Mouse (Mus musculus) lung, embryonic 14.5 days (tissue): ENCODE measurements around the gene Mark3. TPM values are rescaled to one million over a fixed set of nuclear protein-coding genes. Genes with fewer than 3 reads are reported as not detected.

Experiments used
- ATAC-seq: fragments of 200-750 bp; cut with Nextera tagmentation; 2 replicates; pipeline ENCODE4 v1.8.0; 2017; ENCODE audit warnings: mild to moderate bottlenecking, moderate TSS enrichment, moderate library complexity; ENCODE audit not compliant: insufficient read depth
- DNase-seq: peaks from one replicate; pipeline ENCODE4 v3.0.0-alpha.2; 2015
- H3K27ac ChIP-seq: fragments of 300-500 bp; sonication (generic); 2 replicates; pipeline ENCODE4 v1.5.1; 2014; ENCODE audit warnings: low read depth, mild to moderate bottlenecking, moderate library complexity
- H3K27me3 ChIP-seq: fragments of 300-500 bp; sonication (generic); 2 replicates; pipeline ENCODE4 v1.6.1; 2014; ENCODE audit warnings: low read length, control low read depth; ENCODE audit not compliant: insufficient read depth
- H3K36me3 ChIP-seq: fragments of 300-500 bp; sonication (generic); 2 replicates; pipeline ENCODE4 v1.6.1; 2014; ENCODE audit warnings: control low read depth; ENCODE audit not compliant: insufficient read depth
- H3K4me1 ChIP-seq: fragments of 300-500 bp; sonication (generic); 2 replicates; pipeline ENCODE4 v1.6.1; 2014; ENCODE audit warnings: antibody characterized with exemption, control low read depth; ENCODE audit not compliant: insufficient read depth
- H3K4me2 ChIP-seq: fragments of 300-500 bp; sonication (generic); 2 replicates; pipeline ENCODE4 v1.6.1; 2014; ENCODE audit warnings: mild to moderate bottlenecking
- H3K4me3 ChIP-seq: fragments of 300-500 bp; sonication (generic); 2 replicates; pipeline ENCODE4 v1.5.1; 2014; ENCODE audit warnings: low read depth, low read length
- H3K9ac ChIP-seq: fragments of 300-500 bp; sonication (generic); 2 replicates; pipeline ENCODE4 v1.6.1; 2014
- H3K9me3 ChIP-seq: fragments of 300-500 bp; sonication (generic); 2 replicates; pipeline ENCODE4 v1.6.1; 2016; ENCODE audit warnings: low read depth, low read length, control low read depth
- CTCF ChIP-seq: IDR thresholded peaks from 2 replicates; pipeline ENCODE4 v1.5.1; 2016; ENCODE audit warnings: antibody characterized with exemption, low read depth
- WGBS: fragments of 180-500 bp; shearing (Covaris S2); extraction: QIAGEN DNeasy Blood & Tissue Kit; methylation state at CpG from one replicate; pipeline ENCODE4 v1.1.7; 2014; 5-methylcytosine and 5-hydroxymethylcytosine counted together
- polyA plus RNA-seq: library from polyadenylated mRNA; unstranded; fragments of >200 nt; fragmentation: Nextera tagmentation; extraction: Ambion mirVana; gene quantifications from 2 replicates; pipeline ENCODE4 v1.2.1, GENCODE M21; 2014

Mark3 gene
- polyA plus RNA-seq, 1 experiment from 2014 or later = 62.0 TPM

GRCm38 (mm10) chr12:111696239-111696638, 121.9 kb downstream of the Mark3 start:
- no peak overlapping the region for H3K27ac ChIP-seq
- 32% methylated on average over 6 of the region's 6 CpGs for WGBS
- no peak overlapping the region for H3K4me3 ChIP-seq
- H3K4me2 ChIP-seq = no peak overlapping the region
- peak; percentile 93 for DNase-seq
- no peak for ATAC-seq
- H3K9ac ChIP-seq = no peak overlapping the region
- no peaks in the 10 kb centered on the region for H3K36me3 ChIP-seq
- no peaks in the 10 kb centered on the region for H3K27me3 ChIP-seq
- peak; percentile 88 for TF ChIP-seq CTCF
- H3K4me1 ChIP-seq = peaks cover 28% of the 10 kb centered on the region
- H3K9me3 ChIP-seq = no peaks in the 10 kb centered on the region

GRCm38 (mm10) chr12:111697708-111698107, 123.4 kb downstream of the Mark3 start:
- ATAC-seq (no peak), DNase-seq (no peak)
- H3K4me3 ChIP-seq = no peak overlapping the region
- H3K27me3 ChIP-seq = no peaks in the 10 kb centered on the region
- H3K4me2 ChIP-seq = no peak overlapping the region
- peaks cover 22% of the 10 kb centered on the region for H3K4me1 ChIP-seq
- 55% methylated on average over 4 of the region's 4 CpGs for WGBS
- no peaks in the 10 kb centered on the region for H3K9me3 ChIP-seq
- no peaks in the 10 kb centered on the region for H3K36me3 ChIP-seq
- no peak overlapping the region for H3K27ac ChIP-seq
- H3K9ac ChIP-seq = no peak overlapping the region
- no peak for TF ChIP-seq CTCF

GRCm38 (mm10) chr12:111698346-111698913, 124.1 kb downstream of the Mark3 start:
- no peak overlapping the region for H3K4me2 ChIP-seq
- DNase-seq = no peak
- ATAC-seq = no peak
- TF ChIP-seq CTCF = no peak
- H3K4me3 ChIP-seq = no peak overlapping the region
- H3K27me3 ChIP-seq = no peaks in the 10 kb centered on the region
- H3K27ac ChIP-seq = no peak overlapping the region
- peaks cover 20% of the 10 kb centered on the region for H3K4me1 ChIP-seq
- no peak overlapping the region for H3K9ac ChIP-seq
- WGBS = 78% methylated on average over 6 of the region's 6 CpGs
- no peaks in the 10 kb centered on the region for H3K36me3 ChIP-seq
- no peaks in the 10 kb centered on the region for H3K9me3 ChIP-seq

- Histone ChIP-seq H3K36me3 (no peaks in the 10 kb centered on the region), H3K27me3 (no peaks in the 10 kb centered on the region), H3K4me2 (no peak overlapping the region), H3K4me1 (peaks cover 10% of the 10 kb centered on the region), H3K9ac (no peak overlapping the region), H3K4me3 (no peak overlapping the region), H3K9me3 (no peaks in the 10 kb centered on the region), H3K27ac (no peak overlapping the region)
- DNase-seq (no peak), ATAC-seq (no peak)
- 79% methylated on average over 4 of the region's 4 CpGs for WGBS
- no peak for TF ChIP-seq CTCF
Observed at GRCm38 (mm10) chr12:111699542-111699941, 125.2 kb downstream of the Mark3 start.

- no peaks in the 10 kb centered on the region for H3K27me3 ChIP-seq
- H3K9ac ChIP-seq = no peak overlapping the region
- ATAC-seq (no peak), DNase-seq (no peak)
- peaks cover 9% of the 10 kb centered on the region; the same call in 1 of the 2 replicates for H3K4me1 ChIP-seq
- WGBS = 45% methylated on average over 9 of the region's 9 CpGs
- no peaks in the 10 kb centered on the region for H3K36me3 ChIP-seq
- H3K9me3 ChIP-seq = no peaks in the 10 kb centered on the region
- H3K27ac ChIP-seq = no peak overlapping the region
- no peak overlapping the region for H3K4me3 ChIP-seq
- H3K4me2 ChIP-seq = no peak overlapping the region
- TF ChIP-seq CTCF = no peak
Observed at GRCm38 (mm10) chr12:111700920-111701458, 126.7 kb downstream of the Mark3 start.

GRCm38 (mm10) chr12:111703301-111703700, 129.0 kb downstream of the Mark3 start:
- Histone ChIP-seq H3K27ac (no peak overlapping the region), H3K4me1 (peaks cover 9% of the 10 kb centered on the region; the same call in 1 of the 2 replicates), H3K4me3 (no peak overlapping the region), H3K27me3 (no peaks in the 10 kb centered on the region), H3K9me3 (no peaks in the 10 kb centered on the region), H3K36me3 (peaks cover 13% of the 10 kb centered on the region; the same call in 1 of the 2 replicates), H3K4me2 (no peak overlapping the region), H3K9ac (no peak overlapping the region)
- no peak for DNase-seq
- TF ChIP-seq CTCF = no peak
- ATAC-seq = no peak
- 77% methylated on average over 3 of the region's 3 CpGs for WGBS

- no peak overlapping the region for H3K9ac ChIP-seq
- WGBS = 43% methylated on average over 9 of the region's 9 CpGs
- no peaks in the 10 kb centered on the region for H3K9me3 ChIP-seq
- no peak overlapping the region for H3K4me2 ChIP-seq
- no peak for TF ChIP-seq CTCF
- no peaks in the 10 kb centered on the region for H3K27me3 ChIP-seq
- peaks cover 9% of the 10 kb centered on the region; the same call in 1 of the 2 replicates for H3K4me1 ChIP-seq
- peak overlapping the region; percentile 18; the same call in 1 of the 2 replicates for H3K27ac ChIP-seq
- DNase-seq (no peak), ATAC-seq (peak; percentile 43; the same call in 1 of the 2 replicates)
- no peak overlapping the region for H3K4me3 ChIP-seq
- peaks cover 25% of the 10 kb centered on the region for H3K36me3 ChIP-seq
Observed at GRCm38 (mm10) chr12:111704609-111705008, 130.3 kb downstream of the Mark3 start.
